In genomic region chr9:75632902-75633301, GRCm38 (mm10) we compare ENCODE assay signal across 10 mouse cellular contexts. TPM values are rescaled to one million over a fixed set of nuclear protein-coding genes. Genes with fewer than 3 reads are reported as not detected.
DNase-seq lines count a peak whose midpoint lies in the region; ATAC-seq and TF ChIP-seq lines count a peak whose summit lies in the region.
"Had no signal": no experiment of that assay in that cellular context is flagged by ENCODE, and none has a peak within 500 bp of the region (broad histone marks: within the 10 kb centered on the region; RNA-seq: fewer than 3 reads in every experiment).

No protein-coding gene starts in this region.

- no peaks in the 10 kb centered on the region for H3K27me3 ChIP-seq in hindbrain, embryonic 11.5 days (ENCODE audit: control insufficient read depth, insufficient read depth, low read length)
- no peaks in the 10 kb centered on the region for H3K27me3 ChIP-seq in hindbrain, embryonic 12.5 days
- H3K27me3 ChIP-seq in CH12.LX (replicated peaks) = no peaks in the 10 kb centered on the region
- H3K27me3 ChIP-seq: hindbrain, embryonic 15.5 days; neural tube, embryonic 12.5 days had no signal

- no peaks in the 10 kb centered on the region for H3K36me3 ChIP-seq in hindbrain, embryonic 11.5 days (ENCODE audit: control insufficient read depth, insufficient read depth, low read length)
- H3K36me3 ChIP-seq in hindbrain, embryonic 12.5 days = peaks cover 3% of the 10 kb centered on the region; the same call in 1 of the 2 replicates
- peaks cover 5 to 28% of the 10 kb centered on the region in 2 experiments for H3K36me3 ChIP-seq in CH12.LX (replicated peaks in 1 of 2; ENCODE audit: control insufficient read depth in 1 of 2, insufficient read depth in 1 of 2, low read length in 1 of 2)
- H3K36me3 ChIP-seq: neural tube, embryonic 12.5 days had no signal

- peak; percentile 66 to 75 for TF ChIP-seq CTCF in CH12.LX (conservative IDR thresholded peaks at IDR 0.05 in 1 of 2, IDR thresholded peaks at IDR 0.05 in 1 of 2; ENCODE audit: low read depth in 2 of 2, low read length in 2 of 2)
- peak; percentile 58; the same call in 1 of the 2 replicates for TF ChIP-seq CTCF in brain, embryonic 14.5 days (IDR thresholded peaks at IDR 0.05; ENCODE audit: borderline replicate concordance, extremely low read depth, insufficient read depth, insufficient read length)

- in situ Hi-C loops in CH12.LX (cut with MboI; ENCODE audit: low pct_ligation_motif_present, low pct_unique_long_range_greater_than_20kb, low sequenced_read_pairs) = no loop called here

- DNase-seq in hindbrain, embryonic 11.5 days (ENCODE audit: low spot score) = peak; percentile 54
- peak; percentile 54 for DNase-seq in CH12.LX (ENCODE audit: extremely low read depth)
- peak; percentile 50 for DNase-seq in brain, embryonic 14.5 days (ENCODE audit: low read depth)
- DNase-seq in lung, adult 18-20 months = peak; percentile 12 to 30
- DNase-seq in urinary bladder, adult 2 months (ENCODE audit: low spot score) = no peak
- no peak for DNase-seq in right cerebral cortex, postnatal 4 days

- no peak overlapping the region for H3K9ac ChIP-seq in hindbrain, embryonic 11.5 days (ENCODE audit: low read depth, low read length)
- H3K9ac ChIP-seq in hindbrain, embryonic 12.5 days = no peak overlapping the region
- no peak overlapping the region for H3K9ac ChIP-seq in CH12.LX (ENCODE audit: insufficient read depth, low read depth)
- H3K9ac ChIP-seq: hindbrain, embryonic 15.5 days; neural tube, embryonic 12.5 days had no signal

- 29% methylated on average over 1 of the region's 1 CpGs for WGBS in hindbrain, embryonic 11.5 days
- 38% methylated on average over 1 of the region's 1 CpGs for WGBS in hindbrain, embryonic 12.5 days

- peak; percentile 69 for TF ChIP-seq RAD21 in CH12.LX (IDR thresholded peaks at IDR 0.05; ENCODE audit: low read depth, low read length)

- dilution Hi-C loops in CH12.LX (cut with MboI; ENCODE audit: extremely low pct_ligation_motif_present, extremely low pct_unique_long_range_greater_than_20kb, low sequenced_read_pairs) = no loop called here

- no peak overlapping the region for H3K4me2 ChIP-seq in hindbrain, embryonic 11.5 days (replicated peaks; ENCODE audit: low read depth, low read length)
- no peak overlapping the region for H3K4me2 ChIP-seq in hindbrain, embryonic 12.5 days (replicated peaks)
- no peak overlapping the region for H3K4me2 ChIP-seq in CH12.LX (ENCODE audit: insufficient read depth, low read depth, poor library complexity, severe bottlenecking)
- H3K4me2 ChIP-seq: hindbrain, embryonic 15.5 days; neural tube, embryonic 12.5 days had no signal

- H3K79me2 ChIP-seq in CH12.LX (replicated peaks; ENCODE audit: control insufficient read depth, extremely low read depth, insufficient read depth, poor library complexity, severe bottlenecking) = peaks cover 32% of the 10 kb centered on the region

- H3K4me1 ChIP-seq in hindbrain, embryonic 11.5 days (replicated peaks; ENCODE audit: control insufficient read depth, insufficient read depth, low read length) = no peaks in the 10 kb centered on the region
- H3K4me1 ChIP-seq in hindbrain, embryonic 12.5 days = no peaks in the 10 kb centered on the region
- H3K4me1 ChIP-seq in CH12.LX (ENCODE audit: control insufficient read depth in 1 of 2, insufficient read depth in 2 of 2) = peaks cover 23 to 43% of the 10 kb centered on the region in 2 experiments
- H3K4me1 ChIP-seq: neural tube, embryonic 12.5 days had no signal

- no peak for TF ChIP-seq POLR2A in CH12.LX (IDR thresholded peaks at IDR 0.05; ENCODE audit: low read depth, low read length)
- TF ChIP-seq POLR2A in brain, embryonic 14.5 days (IDR thresholded peaks at IDR 0.05; ENCODE audit: borderline replicate concordance, extremely low read depth, insufficient read depth, insufficient read length, poor library complexity, severe bottlenecking) = no peak

- no peak overlapping the region for H3K4me3 ChIP-seq in hindbrain, embryonic 11.5 days (ENCODE audit: low read depth, low read length)
- no peak overlapping the region for H3K4me3 ChIP-seq in hindbrain, embryonic 12.5 days
- H3K4me3 ChIP-seq in CH12.LX (replicated peaks in 1 of 3; ENCODE audit: low read depth in 2 of 3, low read length in 2 of 3, poor library complexity in 1 of 3) = no peak overlapping the region
- H3K4me3 ChIP-seq: hindbrain, embryonic 15.5 days; neural tube, embryonic 12.5 days had no signal

- TF ChIP-seq EP300 in CH12.LX (IDR thresholded peaks at IDR 0.05; ENCODE audit: low read length) = no peak

- no peak overlapping the region for H3K27ac ChIP-seq in hindbrain, embryonic 11.5 days (ENCODE audit: low read depth, low read length)
- H3K27ac ChIP-seq in hindbrain, embryonic 12.5 days = no peak overlapping the region
- no peak overlapping the region for H3K27ac ChIP-seq in CH12.LX (ENCODE audit: insufficient read depth, low read depth)
- H3K27ac ChIP-seq: neural tube, embryonic 12.5 days had no signal

- ATAC-seq in hindbrain, embryonic 11.5 days (ENCODE audit: low FRiP score) = peak; percentile 27; the same call in 1 of the 2 replicates
- no peak for ATAC-seq in hindbrain, embryonic 12.5 days (ENCODE audit: low FRiP score)
- ATAC-seq in inflammation-experienced regulatory T-cells, adult 6 months = no peak

- no peaks in the 10 kb centered on the region for H3K9me3 ChIP-seq in hindbrain, embryonic 11.5 days (ENCODE audit: control insufficient read depth, low read length)
- no peaks in the 10 kb centered on the region for H3K9me3 ChIP-seq in hindbrain, embryonic 12.5 days (replicated peaks)
- no peaks in the 10 kb centered on the region for H3K9me3 ChIP-seq in CH12.LX (replicated peaks; ENCODE audit: low read length)
- H3K9me3 ChIP-seq: hindbrain, embryonic 15.5 days; neural tube, embryonic 12.5 days had no signal

TF ChIP-seq in CH12.LX, 34 proteins besides CTCF, POLR2A, EP300 and RAD21:
- TF ChIP-seq HCFC1 (IDR thresholded peaks at IDR 0.05; ENCODE audit: low read depth, low read length) (no peak), MYC (IDR thresholded peaks at IDR 0.05; ENCODE audit: low read depth, low read length) (no peak), ETS1 (conservative IDR thresholded peaks at IDR 0.05; ENCODE audit: low read depth, low read length) (no peak), ZC3H11A (IDR thresholded peaks at IDR 0.05; ENCODE audit: low read depth, low read length) (no peak; the same call in 1 of the 2 replicates), SMC3 (IDR thresholded peaks at IDR 0.05; ENCODE audit: low read depth, low read length) (peak; percentile 70)

RNA-seq across cellular contexts. Expression of gene Lysmd2, which starts 7.4 kb away (rescaled TPM):
- polyA plus RNA-seq in hindbrain, embryonic 11.5 days (2014; fragmentation: Nextera tagmentation; extraction: Ambion mirVana) = 15.0 and 15.6 TPM in 2 replicates
- polyA plus RNA-seq in hindbrain, embryonic 12.5 days (2016; fragmentation: Nextera tagmentation; extraction: Ambion mirVana) = 21.2 and 24.2 TPM in 2 replicates
- total RNA-seq in CH12.LX (2012; rRNA removed) (16.2 and 18.6 TPM in 2 replicates), CH12.LX (2014; rRNA removed) (14.2 and 18.1 TPM in 2 replicates)
- polyA plus RNA-seq in CH12.LX (2012; ENCODE audit: insufficient read length, low read depth) = 10.4 and 11.7 TPM in 2 replicates
- polyA plus RNA-seq in brain, embryonic 14.5 days (2012; rRNA removed) = 19.5 and 22.2 TPM in 2 replicates
- polyA plus RNA-seq in inflammation-experienced regulatory T-cells, adult 6 months (2017; shearing (Covaris generic)) = 1 to 10 TPM; 4.9 to 6.1 (median 5.9) TPM
- polyA plus RNA-seq in urinary bladder, adult 2 months (2012; rRNA removed) = 42.3 and 48.9 TPM in 2 replicates

RNA-seq across cellular contexts. Expression of gene Tmod2, which starts 21.8 kb away (rescaled TPM):
- polyA plus RNA-seq in hindbrain, embryonic 11.5 days (2014; fragmentation: Nextera tagmentation; extraction: Ambion mirVana) = 67.7 and 75.7 TPM in 2 replicates
- 110 and 112 TPM in 2 replicates for polyA plus RNA-seq in hindbrain, embryonic 12.5 days (2016; fragmentation: Nextera tagmentation; extraction: Ambion mirVana)
- total RNA-seq in CH12.LX (2012; rRNA removed) (1.6 and 1.7 TPM in 2 replicates), CH12.LX (2014; rRNA removed) (0.08 and 0.16 TPM in 2 replicates)
- polyA plus RNA-seq in CH12.LX (2012; ENCODE audit: insufficient read length, low read depth) = 0.10 and 0.17 TPM in 2 replicates
- 51.1 and 74.5 TPM in 2 replicates for polyA plus RNA-seq in brain, embryonic 14.5 days (2012; rRNA removed)
- under 1 TPM in 2 of 3 experiments, not detected in 1; 0.04 to 0.09 TPM for polyA plus RNA-seq in inflammation-experienced regulatory T-cells, adult 6 months (2017; shearing (Covaris generic))
- polyA plus RNA-seq in urinary bladder, adult 2 months (2012; rRNA removed) = 5.0 and 7.0 TPM in 2 replicates

RNA-seq across cellular contexts. Expression of gene Scg3, which starts 51.0 kb away (rescaled TPM):
- 75.8 and 76.0 TPM in 2 replicates for polyA plus RNA-seq in hindbrain, embryonic 11.5 days (2014; fragmentation: Nextera tagmentation; extraction: Ambion mirVana)
- 84.0 and 94.2 TPM in 2 replicates for polyA plus RNA-seq in hindbrain, embryonic 12.5 days (2016; fragmentation: Nextera tagmentation; extraction: Ambion mirVana)
- not detected in 2 replicates for total RNA-seq in CH12.LX (2012; rRNA removed)
- total RNA-seq in CH12.LX (2014; rRNA removed) = not detected in 2 replicates
- not detected in 2 replicates for polyA plus RNA-seq in CH12.LX (2012; ENCODE audit: insufficient read length, low read depth)
- polyA plus RNA-seq in brain, embryonic 14.5 days (2012; rRNA removed) = 74.6 and 96.1 TPM in 2 replicates
- not detected for polyA plus RNA-seq in inflammation-experienced regulatory T-cells, adult 6 months (2017; shearing (Covaris generic))
- 0.85 and 0.91 TPM in 2 replicates for polyA plus RNA-seq in urinary bladder, adult 2 months (2012; rRNA removed)

Comparison
In these comparisons a context has a peak if more than half of its experiments do, and no peak if none do; other contexts are left out.
1. DNase-seq: peak in hindbrain, embryonic 11.5 days (single experiment), CH12.LX (single experiment), brain, embryonic 14.5 days (single experiment) and lung, adult 18-20 months (2 of 2); none in urinary bladder, adult 2 months (single experiment) and right cerebral cortex, postnatal 4 days (single experiment).
2. RNA of gene Scg3, which starts 51.0 kb away (polyA plus RNA-seq): 74.6 to 96.1 TPM in brain, embryonic 14.5 days, 84.0 to 94.2 TPM in hindbrain, embryonic 12.5 days and 75.8 to 76.0 TPM in hindbrain, embryonic 11.5 days; 0.85 to 0.91 TPM in urinary bladder, adult 2 months, not detected in inflammation-experienced regulatory T-cells, adult 6 months and not detected in CH12.LX; every median in the first group is over 10 times any median in the second.